Mouse (Mus musculus) B cell, adult 2 months (primary cell): Measurements from ENCODE around the gene Gskip.

Experiments used
- DNase-seq, 2 experiments: peaks; one replicate each; pipeline ENCODE4 v3.0.0; 2022

The Gskip gene

DNA sequence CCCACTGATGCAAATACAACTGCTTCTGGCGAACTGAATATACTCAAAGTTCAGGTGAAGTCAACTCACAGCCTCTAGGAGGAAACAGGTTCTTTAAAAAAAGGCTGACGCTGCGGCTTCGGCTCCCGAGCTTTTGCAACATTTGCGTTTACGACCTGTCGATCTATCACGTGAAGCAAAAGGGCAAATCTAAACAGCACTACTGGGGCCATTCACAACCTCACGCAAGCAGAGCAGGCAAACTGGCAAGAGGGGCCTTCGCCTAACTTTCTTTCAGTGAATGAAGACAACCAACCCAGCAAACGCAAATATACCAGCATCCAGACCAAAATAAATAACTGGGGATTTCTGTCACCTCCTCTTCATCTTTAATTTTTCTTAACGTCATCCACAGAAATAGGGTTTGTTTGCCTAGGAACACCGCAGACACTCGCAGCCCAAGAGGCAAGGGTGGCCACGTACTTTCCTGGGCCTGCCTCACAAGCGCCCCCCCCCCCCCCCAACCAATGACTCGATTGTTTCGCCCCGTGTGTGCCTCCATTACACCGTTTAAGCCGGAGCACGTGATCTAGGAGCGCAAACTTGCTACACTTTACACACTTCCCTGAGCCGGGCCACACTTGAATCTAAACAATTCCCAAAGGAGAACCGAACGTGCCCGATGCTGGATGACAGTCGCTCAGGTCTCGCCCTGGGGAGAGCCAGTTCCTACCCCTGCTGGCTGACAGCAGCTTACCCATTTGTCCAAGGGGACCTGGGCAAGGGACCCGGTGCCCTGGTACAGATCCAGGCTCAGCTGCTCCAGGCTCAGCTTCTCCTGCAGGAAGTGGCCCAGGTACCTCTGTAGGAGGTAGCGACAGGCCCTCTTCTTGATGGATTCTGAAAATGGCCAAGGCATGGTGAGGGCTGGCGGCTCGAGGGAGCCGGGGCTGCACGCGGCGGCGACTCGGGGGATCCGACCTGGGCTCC is at the start of gene Gskip:
TSS of gene Gskip (plus strand) at position 897 of the 969 bp plus-strand sequence.
- peak; percentile 59 to 64 for DNase-seq

- DNase-seq: no peak
Measured at GRCm38 (mm10) chr12:105636551-105636950, 48.1 kb upstream of the Gskip start.

GRCm38 (mm10) chr12:105637554-105637953 is 47.1 kb upstream of the Gskip start:
- no peak for DNase-seq

DNA sequence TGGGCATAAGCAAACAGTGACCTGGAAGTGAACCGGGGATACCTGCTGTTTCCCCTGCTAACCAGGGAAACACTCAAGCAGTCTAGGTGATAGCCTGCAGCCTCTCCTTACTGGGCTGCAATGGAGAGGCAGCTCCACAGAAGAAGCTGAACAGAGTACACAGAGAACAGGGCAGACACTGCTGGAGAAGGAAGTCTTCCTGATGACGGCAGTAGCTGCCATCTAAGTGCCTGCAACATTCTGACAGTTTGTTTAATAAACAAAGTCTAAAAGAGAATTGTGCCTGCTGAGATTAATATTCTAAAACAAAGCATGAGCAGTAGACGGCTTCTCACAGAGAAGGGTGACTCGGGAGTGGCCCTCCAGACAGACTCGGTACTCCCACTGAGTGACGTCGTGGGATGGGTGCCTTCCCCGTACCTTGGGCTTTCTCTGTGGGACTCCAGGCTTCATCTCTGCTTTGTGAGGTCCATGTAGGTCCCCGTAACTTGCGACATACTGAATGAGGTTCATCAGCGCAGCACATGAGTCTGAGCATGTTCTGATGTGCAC is 41.8 kb upstream of the Gskip start:
- DNase-seq: no peak

GRCm38 (mm10) chr12:105655850-105656249 is 28.8 kb upstream of the Gskip start:
- no peak for DNase-seq

DNA sequence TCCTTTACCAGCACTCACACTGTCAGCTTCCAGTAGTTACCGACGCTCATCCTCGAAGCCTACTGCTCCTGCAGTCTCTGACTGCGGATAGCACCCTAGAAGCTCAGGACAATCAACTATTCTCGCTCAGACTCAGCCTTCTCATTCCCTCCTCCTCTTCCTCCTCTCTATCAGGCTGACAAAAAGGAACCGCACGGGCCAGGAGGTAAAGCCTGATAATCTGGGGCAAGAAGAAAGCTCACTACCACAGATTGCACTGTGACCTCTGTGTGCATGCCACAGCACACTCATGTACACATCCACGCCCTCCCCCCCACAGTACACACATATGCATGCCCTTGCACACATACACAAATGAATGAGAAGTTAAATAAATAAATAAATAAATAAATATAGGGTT is 8.4 kb upstream of the Gskip start:
- DNase-seq: no peak

DNA sequence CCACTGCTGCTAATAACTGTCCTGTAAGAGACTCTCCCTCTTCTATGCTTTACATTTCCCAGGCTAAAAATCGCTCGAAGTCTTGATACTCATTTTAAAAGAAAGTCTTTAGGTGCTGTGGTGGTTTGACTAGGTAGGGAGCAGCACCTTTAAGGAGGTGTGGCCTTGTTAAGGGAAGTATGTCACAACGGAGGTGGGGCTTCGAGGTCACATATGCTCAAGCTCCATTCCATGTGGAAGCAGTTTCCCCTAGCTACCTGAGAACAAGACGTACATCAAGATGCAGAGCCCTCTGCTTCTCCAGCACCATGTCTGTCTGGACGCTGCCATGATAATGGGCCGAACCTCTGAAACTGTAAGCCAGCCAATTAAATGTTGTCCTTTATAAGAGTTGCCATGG is 6.4 kb upstream of the Gskip start:
- DNase-seq: no peak

DNA sequence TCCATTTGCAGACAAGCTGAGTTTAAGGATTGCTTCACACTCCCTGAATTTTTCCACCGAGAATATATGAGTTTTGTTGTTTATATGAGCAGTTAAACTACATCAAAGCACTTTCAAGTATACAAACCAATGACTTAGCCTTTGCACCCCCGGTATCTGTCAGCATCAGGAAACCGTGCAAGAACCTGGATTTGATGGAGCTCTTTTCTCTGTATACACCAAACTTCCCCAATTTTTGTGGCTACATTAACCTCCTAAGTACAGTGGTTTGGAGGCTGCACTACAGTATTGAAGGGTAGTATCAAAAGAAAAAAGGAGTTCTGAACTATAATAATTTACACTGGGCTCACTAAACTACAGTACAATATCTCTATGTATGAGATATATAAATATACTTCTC is 5.9 kb upstream of the Gskip start:
- no peak for DNase-seq

GRCm38 (mm10) chr12:105685001-105685691 is 517 bp downstream of the Gskip start, which contains the start of gene Atg2b:
Gene Atg2b (minus strand): TSS chr12:105685211.
- peak; percentile 97 for DNase-seq

DNA sequence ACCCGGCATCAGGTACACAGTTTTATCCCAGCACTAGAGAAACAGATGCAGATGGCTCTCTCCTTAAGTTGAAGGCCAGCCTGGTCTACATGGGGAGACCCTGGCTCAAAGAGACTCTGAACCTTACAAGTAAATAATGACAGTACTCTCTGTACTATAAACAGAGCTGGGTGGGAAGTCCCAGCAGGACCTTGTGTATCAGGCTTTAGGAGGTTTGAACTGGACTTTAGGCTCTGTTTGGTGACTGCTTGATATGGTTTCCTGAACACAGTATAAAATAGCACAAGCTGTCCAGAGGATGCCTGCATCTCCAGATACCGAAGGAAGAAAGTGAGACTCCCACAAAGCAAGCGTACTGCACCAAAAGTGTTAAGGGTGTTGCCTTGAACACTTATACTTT is 2.2 kb downstream of the Gskip start:
- no peak for DNase-seq

- no peak for DNase-seq
Measured at GRCm38 (mm10) chr12:105687416-105687815, 2.8 kb downstream of the Gskip start.

DNA sequence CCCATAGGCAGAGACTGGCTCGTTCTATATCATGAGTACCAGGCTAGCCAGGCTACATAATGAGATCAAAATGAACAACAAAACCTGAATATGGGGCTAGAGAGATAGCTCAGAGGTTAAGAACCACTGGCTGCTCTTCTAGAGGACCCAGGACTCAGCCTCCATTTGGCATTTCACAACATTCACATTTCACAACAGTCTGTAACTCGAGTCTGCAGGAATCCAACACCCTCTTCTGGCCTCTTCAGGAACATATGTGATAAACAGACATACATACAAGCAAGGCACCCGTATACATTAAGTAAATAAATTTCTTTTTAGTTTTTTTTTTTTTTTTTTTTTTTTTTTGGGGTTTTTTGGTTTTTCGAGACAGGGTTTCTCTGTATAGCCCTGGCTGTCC is 3.9 kb downstream of the Gskip start:
- DNase-seq: no peak

- no peak for DNase-seq
Measured at GRCm38 (mm10) chr12:105689435-105689834, 4.8 kb downstream of the Gskip start.

DNA sequence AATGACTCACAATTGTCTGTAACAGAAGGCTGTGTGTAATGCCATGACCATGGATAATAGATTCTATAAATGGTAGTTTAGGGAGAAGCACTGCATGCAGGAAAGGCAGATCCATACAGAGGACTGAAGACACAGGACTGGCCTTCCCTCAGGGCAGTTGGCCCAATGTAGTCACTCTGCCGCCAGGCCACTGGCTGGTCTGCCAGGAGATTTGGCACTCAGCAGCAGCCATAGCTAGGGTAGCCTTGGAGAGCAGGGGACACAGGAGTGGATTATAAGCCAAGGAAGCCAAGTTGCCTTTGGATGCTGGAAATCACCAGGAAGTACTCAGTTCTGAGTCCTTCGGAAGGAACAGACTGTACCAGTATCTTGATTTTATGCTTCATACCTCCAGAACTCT is 9.4 kb downstream of the Gskip start:
- no peak for DNase-seq

GRCm38 (mm10) chr12:105695848-105696247 is 11.2 kb downstream of the Gskip start:
- no peak for DNase-seq

DNA sequence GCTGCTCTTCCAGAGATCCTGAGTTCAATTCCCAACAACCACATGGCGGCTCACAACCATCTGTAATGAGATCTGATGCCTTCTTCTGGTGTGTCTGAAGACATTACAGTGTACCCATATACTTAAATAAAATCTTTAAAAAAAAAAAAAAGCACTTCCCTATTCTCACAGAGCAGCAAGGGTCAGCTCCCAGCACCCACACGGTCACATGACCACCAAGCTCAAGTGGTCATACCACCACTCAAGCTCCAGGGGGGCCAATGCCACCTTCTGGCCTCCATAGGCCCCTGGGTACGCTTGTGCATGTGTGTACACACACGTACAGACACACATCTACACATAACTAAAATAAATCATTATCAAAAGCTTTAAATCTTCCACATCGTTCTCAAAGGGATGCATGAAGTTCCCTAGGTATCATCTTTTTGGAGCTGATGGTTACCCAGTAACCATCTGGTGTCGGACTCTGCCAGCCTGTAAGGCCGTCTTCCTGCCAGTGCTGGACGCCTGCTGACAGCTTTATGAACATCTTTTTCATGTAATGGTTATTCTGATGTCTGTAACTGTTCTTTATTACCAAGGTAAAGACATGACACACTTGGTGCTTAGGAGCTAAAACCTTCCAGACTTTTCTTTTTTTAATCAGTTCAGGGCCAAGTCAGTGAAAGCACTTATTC is 12.6 kb downstream of the Gskip start:
- DNase-seq: no peak

GRCm38 (mm10) chr12:105700433-105700832 is 15.8 kb downstream of the Gskip start:
- DNase-seq: no peak

DNA sequence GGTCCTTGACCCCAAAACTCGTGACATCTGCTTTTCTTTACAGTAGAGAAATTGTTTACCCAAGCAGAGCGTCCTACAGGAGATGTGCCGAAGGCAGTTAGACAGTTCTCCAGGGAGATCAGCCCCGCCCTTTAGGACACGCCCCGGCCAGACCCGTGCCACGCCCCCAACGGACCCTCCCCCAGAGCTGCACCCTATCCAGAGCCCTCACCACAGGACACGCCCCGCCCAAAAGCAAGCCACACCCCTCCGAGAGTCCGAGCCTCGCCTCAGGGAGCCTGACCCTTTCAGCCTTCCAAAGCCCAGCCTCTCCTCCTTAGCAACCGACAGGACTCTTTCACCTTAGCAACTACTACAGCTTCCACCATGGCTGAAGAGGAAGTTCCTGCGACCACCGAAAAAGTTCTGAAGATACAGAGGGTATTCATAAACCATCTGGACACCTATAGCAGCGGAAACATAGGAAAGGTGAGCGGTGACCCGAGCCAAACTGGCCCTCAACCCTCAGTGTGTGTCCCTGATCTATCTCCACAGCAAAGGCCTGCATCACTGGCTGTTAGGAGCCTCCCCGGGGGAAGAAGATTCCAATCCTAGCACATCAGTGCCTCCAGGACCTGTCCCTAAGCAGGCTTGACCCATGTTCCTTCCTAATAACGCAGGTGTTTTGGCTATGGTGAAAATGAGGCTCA is 21.3 kb downstream of the Gskip start, which contains the start of gene Ak7:
TSS of gene Ak7 (plus strand) at position 178 of the 689 bp plus-strand sequence.
- DNase-seq: peak; percentile 59 to 62

GRCm38 (mm10) chr12:105718616-105719015 is 34.0 kb downstream of the Gskip start:
- DNase-seq: peak; percentile 37 to 40

DNA sequence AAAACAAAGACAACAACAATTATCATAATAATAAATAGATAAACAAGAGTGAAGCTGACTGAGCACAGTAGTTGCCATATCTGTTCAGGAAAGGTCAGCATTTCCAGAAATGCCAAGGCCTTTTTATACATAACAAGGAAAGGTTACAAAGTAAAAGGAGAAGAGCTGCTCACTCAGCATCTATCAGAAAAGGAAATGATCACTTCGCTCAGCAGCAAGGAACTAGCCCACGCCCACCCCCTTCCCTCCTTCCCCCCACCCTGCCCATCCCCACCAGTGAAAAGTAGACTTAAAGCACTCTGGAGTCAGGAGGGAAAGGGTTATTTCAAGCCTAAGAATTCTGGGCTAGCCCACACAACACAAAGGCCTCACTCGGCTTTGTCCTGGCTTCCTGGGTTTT is 35.6 kb downstream of the Gskip start:
- no peak for DNase-seq

DNA sequence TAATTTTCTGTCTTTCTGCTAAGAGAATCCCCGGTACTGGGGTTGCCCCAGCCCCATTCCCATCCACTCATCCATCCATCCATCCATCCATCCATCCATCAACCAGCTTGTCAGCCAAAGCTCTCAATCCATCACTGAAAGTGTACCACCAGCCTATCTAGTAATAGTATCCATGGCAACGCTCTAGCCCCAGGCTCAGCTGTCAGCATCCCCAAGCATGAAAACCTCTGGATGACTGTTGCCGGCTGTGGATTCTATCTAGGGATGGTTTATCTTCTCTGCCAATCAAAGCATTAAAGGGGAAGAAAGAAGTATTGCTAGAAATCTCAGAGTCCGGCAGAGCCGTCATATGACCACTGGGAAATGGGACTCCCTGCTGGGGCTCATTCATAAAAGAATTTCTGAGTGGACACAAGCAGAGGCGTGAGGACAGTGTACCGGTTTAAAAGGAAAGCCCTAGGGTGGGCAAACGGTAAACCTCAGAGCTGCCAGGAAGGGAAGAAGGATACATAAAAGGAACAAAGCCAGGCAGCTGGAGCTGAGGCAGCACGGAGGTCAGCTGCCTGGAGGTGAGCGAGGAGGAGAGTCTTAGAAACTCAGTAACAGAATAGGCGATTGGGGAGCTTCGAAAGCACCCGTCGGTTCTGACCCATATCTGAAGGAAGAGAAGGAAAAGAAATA is 37.0 kb downstream of the Gskip start:
- DNase-seq: no peak

GRCm38 (mm10) chr12:105722657-105723056 is 38.0 kb downstream of the Gskip start:
- peak; percentile 33 to 37 for DNase-seq
